Mouse (Mus musculus): ENCODE measurements around the gene Trafd1. TPM values are rescaled to one million over a fixed set of nuclear protein-coding genes. Genes with fewer than 3 reads are reported as not detected.

The Trafd1 gene
- polyA plus RNA-seq, 1 experiment from 2014 or later, result 142 TPM

- WGBS, result 9% methylated on average over 53 of the region's 53 CpGs
- Histone ChIP-seq H3K27ac (replicated peaks) (peak within 1 kb of the TSS; percentile 83), H3K4me1 (peaks cover 19% of the 10 kb centered on the region), H3K36me3 (0 out of 2 replicates have a peak, but pooled peaks cover 5% of the 10 kb centered on the region), H3K4me3 (peak within 1 kb of the TSS; percentile 78), H3K27me3 (no peaks in the 10 kb centered on the region), H3K4me2 (replicated peaks) (peak within 1 kb of the TSS; percentile 78), H3K9me3 (no peaks in the 10 kb centered on the region), H3K9ac (replicated peaks) (peak within 1 kb of the TSS; percentile 72)
- ATAC-seq (replicated peaks), result peak; percentile 97
Observed at GRCm38 (mm10) chr5:121397187-121398145, 12.0 kb upstream of the Trafd1 start, which contains the start of gene Naa25. Naa25 (plus strand) TSS chr5:121397936.

- Histone ChIP-seq H3K4me1 (peaks cover 19% of the 10 kb centered on the region), H3K9me3 (no peaks in the 10 kb centered on the region), H3K4me3 (no peak overlapping the region), H3K9ac (replicated peaks) (no peak overlapping the region), H3K36me3 (no peaks in the 10 kb centered on the region), H3K27ac (replicated peaks) (no peak overlapping the region), H3K27me3 (no peaks in the 10 kb centered on the region), H3K4me2 (replicated peaks) (no peak overlapping the region)
- ATAC-seq (replicated peaks), result no peak
- 84% methylated on average over 5 of the region's 5 CpGs for WGBS
Observed at GRCm38 (mm10) chr5:121395621-121396020, 10.2 kb upstream of the Trafd1 start.

GRCm38 (mm10) chr5:121393402-121393801 lies 8.0 kb upstream of the Trafd1 start:
- H3K4me3 ChIP-seq, result no peak overlapping the region
- H3K9ac ChIP-seq (replicated peaks), result no peak overlapping the region
- H3K4me1 ChIP-seq, result peaks cover 8% of the 10 kb centered on the region; the same call in 1 of the 2 replicates
- H3K27me3 ChIP-seq, result no peaks in the 10 kb centered on the region
- H3K36me3 ChIP-seq, result no peaks in the 10 kb centered on the region
- WGBS, result 81% methylated on average over 3 of the region's 3 CpGs
- H3K4me2 ChIP-seq (replicated peaks), result no peak overlapping the region
- no peak for ATAC-seq (replicated peaks)
- no peak overlapping the region for H3K27ac ChIP-seq (replicated peaks)
- no peaks in the 10 kb centered on the region for H3K9me3 ChIP-seq

GRCm38 (mm10) chr5:121392667-121393380 lies 7.4 kb upstream of the Trafd1 start:
- H3K4me3 ChIP-seq, result no peak overlapping the region
- ATAC-seq (replicated peaks), result no peak
- H3K9ac ChIP-seq (replicated peaks), result no peak overlapping the region
- H3K9me3 ChIP-seq, result no peaks in the 10 kb centered on the region
- no peak overlapping the region for H3K27ac ChIP-seq (replicated peaks)
- 60% methylated on average over 16 of the region's 16 CpGs for WGBS
- no peaks in the 10 kb centered on the region for H3K36me3 ChIP-seq
- H3K27me3 ChIP-seq, result no peaks in the 10 kb centered on the region
- no peak overlapping the region for H3K4me2 ChIP-seq (replicated peaks)
- peaks cover 8% of the 10 kb centered on the region; the same call in 1 of the 2 replicates for H3K4me1 ChIP-seq

- H3K4me3 ChIP-seq, result no peak overlapping the region
- no peak overlapping the region for H3K9ac ChIP-seq (replicated peaks)
- no peak overlapping the region for H3K4me2 ChIP-seq (replicated peaks)
- H3K36me3 ChIP-seq, result no peaks in the 10 kb centered on the region
- no peak overlapping the region for H3K27ac ChIP-seq (replicated peaks)
- no peaks in the 10 kb centered on the region; the same call in 1 of the 2 replicates for H3K27me3 ChIP-seq
- no peak for ATAC-seq (replicated peaks)
- H3K9me3 ChIP-seq, result no peaks in the 10 kb centered on the region
- H3K4me1 ChIP-seq, result peaks cover 11% of the 10 kb centered on the region
Observed at GRCm38 (mm10) chr5:121389691-121390090, 4.3 kb upstream of the Trafd1 start.

- Histone ChIP-seq H3K9me3 (no peaks in the 10 kb centered on the region), H3K4me3 (no peak overlapping the region), H3K4me1 (peaks cover 17% of the 10 kb centered on the region), H3K9ac (replicated peaks) (no peak overlapping the region), H3K36me3 (no peaks in the 10 kb centered on the region), H3K27me3 (no peaks in the 10 kb centered on the region; the same call in 1 of the 2 replicates), H3K4me2 (replicated peaks) (no peak overlapping the region), H3K27ac (replicated peaks) (no peak overlapping the region)
- WGBS, result 53% methylated on average over 7 of the region's 7 CpGs
- no peak for ATAC-seq (replicated peaks)
Observed at GRCm38 (mm10) chr5:121389106-121389505, 3.7 kb upstream of the Trafd1 start.

- no peaks in the 10 kb centered on the region for H3K9me3 ChIP-seq
Observed at GRCm38 (mm10) chr5:121387126-121387525, 1.7 kb upstream of the Trafd1 start.

GRCm38 (mm10) chr5:121386120-121386909 lies 883 bp upstream of the Trafd1 start:
- no peaks in the 10 kb centered on the region; the same call in 1 of the 2 replicates for H3K27me3 ChIP-seq
- H3K27ac ChIP-seq (replicated peaks), result peak overlapping the region; percentile 84; the same call in 1 of the 2 replicates
- 35% methylated on average over 22 of the region's 22 CpGs for WGBS
- H3K36me3 ChIP-seq, result peaks cover 6% of the 10 kb centered on the region; the same call in 1 of the 2 replicates
- ATAC-seq (replicated peaks), result no peak
- H3K9ac ChIP-seq (replicated peaks), result peak overlapping the region; percentile 81
- peak overlapping the region; percentile 78 for H3K4me2 ChIP-seq (replicated peaks)
- H3K4me3 ChIP-seq, result peak overlapping the region; percentile 84
- H3K4me1 ChIP-seq, result peaks cover 36% of the 10 kb centered on the region
- no peaks in the 10 kb centered on the region for H3K9me3 ChIP-seq

More at GRCm38 (mm10) chr5:121387126-121387525, 1.7 kb upstream of the Trafd1 start:
- no peak overlapping the region for H3K4me2 ChIP-seq (replicated peaks)
- H3K27me3 ChIP-seq, result no peaks in the 10 kb centered on the region; the same call in 1 of the 2 replicates
- 76% methylated on average over 4 of the region's 4 CpGs for WGBS
- no peak overlapping the region for H3K9ac ChIP-seq (replicated peaks)
- no peak overlapping the region for H3K4me3 ChIP-seq
- no peak overlapping the region for H3K27ac ChIP-seq (replicated peaks)
- peaks cover 36% of the 10 kb centered on the region for H3K4me1 ChIP-seq
- H3K36me3 ChIP-seq, result no peaks in the 10 kb centered on the region
- ATAC-seq (replicated peaks), result no peak

GRCm38 (mm10) chr5:121384757-121385460 lies 523 bp downstream of the Trafd1 start:
- H3K9me3 ChIP-seq, result no peaks in the 10 kb centered on the region
- H3K4me3 ChIP-seq, result peak overlapping the region; percentile 84
- ATAC-seq (replicated peaks), result peak; percentile 63
- H3K4me2 ChIP-seq (replicated peaks), result peak overlapping the region; percentile 78
- peak overlapping the region; percentile 81 for H3K9ac ChIP-seq (replicated peaks)
- H3K27ac ChIP-seq (replicated peaks), result peak overlapping the region; percentile 84
- 2% methylated on average over 44 of the region's 47 CpGs for WGBS
- peaks cover 18% of the 10 kb centered on the region for H3K36me3 ChIP-seq
- H3K4me1 ChIP-seq, result peaks cover 36% of the 10 kb centered on the region
- no peaks in the 10 kb centered on the region; the same call in 1 of the 2 replicates for H3K27me3 ChIP-seq

GRCm38 (mm10) chr5:121383857-121384756 lies 1.3 kb downstream of the Trafd1 start:
- Histone ChIP-seq H3K27ac (replicated peaks) (peak overlapping the region; percentile 84), H3K4me3 (peak overlapping the region; percentile 84), H3K36me3 (peaks cover 24% of the 10 kb centered on the region), H3K27me3 (no peaks in the 10 kb centered on the region; the same call in 1 of the 2 replicates), H3K4me2 (replicated peaks) (peak overlapping the region; percentile 78), H3K9ac (replicated peaks) (peak overlapping the region; percentile 81), H3K9me3 (no peaks in the 10 kb centered on the region), H3K4me1 (peaks cover 33% of the 10 kb centered on the region)
- WGBS, result 26% methylated on average over 10 of the region's 10 CpGs
- no peak for ATAC-seq (replicated peaks)
